Mouse (Mus musculus): ENCODE measurements around the gene Hspa1a.
A peak's percentile ranks its signal among the peaks of the same experiment; 100 is the strongest.

Hspa1a gene

DNA sequence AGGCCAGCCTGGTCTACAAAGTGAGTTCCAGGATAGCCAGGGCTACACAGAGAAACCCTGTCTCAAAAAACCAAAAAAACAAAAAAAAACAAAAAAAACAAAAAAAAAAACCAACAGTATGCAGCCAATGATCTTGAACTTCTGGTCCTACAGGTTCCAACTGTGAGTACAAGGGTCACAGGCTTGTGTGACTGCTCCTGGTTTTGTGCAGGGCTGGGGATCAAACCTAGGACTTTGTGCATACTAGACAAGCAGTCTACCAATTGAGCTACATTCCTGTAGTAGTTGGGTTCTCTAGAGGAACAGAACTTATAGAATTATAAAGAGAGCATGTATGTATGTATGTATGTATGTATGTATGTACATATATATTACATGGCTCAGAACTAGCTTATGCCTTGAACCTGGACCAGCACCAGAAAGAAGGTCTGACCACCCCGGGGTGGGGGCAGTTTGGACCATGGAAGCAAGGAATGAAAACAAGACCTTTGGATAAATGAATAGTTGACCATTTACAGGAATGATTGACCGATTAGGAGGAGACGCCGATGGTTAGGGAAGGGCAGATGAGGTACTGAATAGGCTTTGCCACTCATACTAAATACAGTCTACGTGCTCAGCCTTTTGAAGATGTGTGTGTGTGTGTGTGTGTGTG lies 25.3 kb downstream of the Hspa1a start:
- DNase-seq (ENCODE audit: low spot score) = no peak

- DNase-seq (ENCODE audit: low spot score) = no peak
Observed at GRCm38 (mm10) chr17:34944362-34944761, 27.6 kb downstream of the Hspa1a start.

- DNase-seq (ENCODE audit: low spot score) = no peak
Observed at GRCm38 (mm10) chr17:34943128-34943815, 28.7 kb downstream of the Hspa1a start.

DNA sequence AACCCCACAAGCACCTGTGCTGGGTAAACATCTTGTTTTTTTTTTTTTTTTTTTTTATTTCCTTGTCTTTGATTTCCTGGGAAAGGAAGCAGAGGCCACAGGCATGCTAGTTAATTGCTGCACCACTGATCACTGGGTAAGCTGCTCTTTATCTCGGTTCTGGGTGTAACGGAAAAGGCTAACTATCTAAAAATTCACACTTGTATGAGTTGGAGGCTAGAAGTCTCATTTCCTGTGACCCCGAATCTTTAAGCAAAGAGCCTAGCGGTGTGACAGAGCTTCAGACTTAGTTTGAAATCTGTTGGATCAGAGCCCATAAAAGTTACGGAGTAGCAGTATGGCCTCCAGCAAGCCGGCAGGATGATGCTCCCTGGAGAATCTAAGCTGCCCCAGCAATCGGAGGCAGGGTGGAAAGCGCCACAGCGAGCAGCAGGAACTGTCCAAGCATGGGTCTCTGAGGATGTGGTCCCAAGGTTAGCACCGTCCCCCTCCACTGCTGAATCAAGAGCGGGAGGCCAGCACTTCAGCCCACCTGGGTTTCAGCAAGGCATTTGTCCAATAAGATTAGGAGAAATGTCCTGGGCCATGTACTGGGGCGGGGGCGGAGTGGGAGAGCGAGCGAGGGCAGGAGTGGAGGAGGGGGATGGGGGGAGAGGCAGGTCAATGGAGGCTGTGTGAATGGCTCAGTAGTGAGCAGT lies 30.5 kb downstream of the Hspa1a start:
- DNase-seq (ENCODE audit: low spot score) = no peak

DNA sequence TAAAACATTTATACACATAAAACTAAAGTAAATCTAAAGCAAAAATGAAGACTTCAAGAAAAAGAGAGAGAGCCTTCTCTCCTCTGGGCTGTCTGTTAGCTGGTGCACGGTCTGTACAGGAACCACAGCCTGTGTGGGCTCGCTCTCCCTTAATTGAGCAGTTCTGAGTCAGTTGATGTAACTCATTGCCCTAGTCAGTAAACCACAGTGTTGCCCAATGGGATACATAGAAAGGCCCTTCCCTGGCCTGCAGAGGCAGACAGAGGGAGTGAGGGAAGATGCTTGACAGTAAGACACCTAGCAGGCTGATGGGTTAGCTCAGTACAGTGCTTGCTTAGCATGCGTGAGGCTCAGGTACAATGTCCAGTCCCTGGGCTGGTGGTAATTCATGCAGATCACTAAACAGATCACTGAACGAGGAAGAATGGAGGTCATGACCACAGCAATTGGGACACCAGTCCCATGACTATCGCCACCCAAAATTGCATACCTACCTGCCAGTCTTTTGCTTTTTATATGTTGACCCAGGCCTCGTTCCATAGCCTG lies 33.9 kb downstream of the Hspa1a start:
- no peak for DNase-seq (ENCODE audit: low spot score)

GRCm38 (mm10) chr17:34934830-34935229 lies 37.1 kb downstream of the Hspa1a start:
- no peak for DNase-seq (ENCODE audit: low spot score)

- DNase-seq (ENCODE audit: low spot score) = no peak
Observed at GRCm38 (mm10) chr17:34934031-34934430, 37.9 kb downstream of the Hspa1a start.

GRCm38 (mm10) chr17:34932287-34932686 lies 39.7 kb downstream of the Hspa1a start:
- DNase-seq (ENCODE audit: low spot score) = no peak

GRCm38 (mm10) chr17:34931735-34932098 lies 40.2 kb downstream of the Hspa1a start:
- DNase-seq (ENCODE audit: low spot score) = no peak

DNA sequence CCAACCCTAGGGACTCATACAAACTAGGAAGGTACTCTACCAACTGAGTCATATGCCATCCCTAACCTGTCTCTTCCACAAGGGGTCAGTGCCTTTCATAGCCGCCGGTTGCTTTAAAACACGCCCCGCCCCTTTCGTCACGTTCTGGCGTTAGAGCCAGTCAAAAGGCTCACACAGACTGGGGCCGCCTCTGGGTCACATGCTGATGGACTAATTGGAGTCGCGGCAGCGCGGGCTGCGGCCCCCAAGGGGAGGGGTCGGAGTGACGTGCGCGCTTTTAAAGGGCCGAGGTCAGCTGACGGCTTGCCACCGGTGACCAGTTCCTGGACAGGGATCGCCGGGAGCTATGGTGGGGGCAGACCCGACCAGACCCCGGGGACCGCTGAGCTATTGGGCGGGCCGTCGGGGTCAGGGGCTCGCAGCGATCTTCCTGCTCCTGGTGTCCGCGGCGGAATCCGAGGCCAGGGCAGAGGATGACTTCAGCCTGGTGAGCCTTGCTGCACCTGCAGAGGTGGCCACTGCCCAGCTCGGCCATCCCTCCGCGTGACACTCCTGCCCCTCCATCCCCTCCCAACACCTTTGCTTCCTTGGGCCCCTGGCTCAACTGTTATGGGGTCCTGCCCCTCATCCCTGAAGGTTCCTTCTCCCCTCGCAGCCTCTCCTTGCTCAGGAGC lies 40.8 kb downstream of the Hspa1a start, which contains the start of gene Neu1:
TSS of gene Neu1 (plus strand) at position 193 of the 674 bp plus-strand sequence.
- DNase-seq (ENCODE audit: low spot score) = peak; percentile 100

GRCm38 (mm10) chr17:34928841-34929240 lies 43.1 kb downstream of the Hspa1a start:
- no peak for DNase-seq (ENCODE audit: low spot score)

- no peak for DNase-seq (ENCODE audit: low spot score)
Observed at GRCm38 (mm10) chr17:34927306-34928019, 44.5 kb downstream of the Hspa1a start.

GRCm38 (mm10) chr17:34924258-34924657 lies 47.7 kb downstream of the Hspa1a start:
- no peak for DNase-seq (ENCODE audit: low spot score)

- DNase-seq (ENCODE audit: low spot score) = no peak
Observed at GRCm38 (mm10) chr17:34922939-34923338, 49.0 kb downstream of the Hspa1a start.
